Mouse (Mus musculus): ENCODE measurements around the gene Eipr1.

- TF ChIP-seq ZC3H11A (IDR thresholded peaks at IDR 0.05; ENCODE audit: borderline replicate concordance, low read depth, low read length) (no peak), ZNF384 (IDR thresholded peaks at IDR 0.05; ENCODE audit: low read depth, low read length) (no peak), CHD2 (IDR thresholded peaks at IDR 0.05; ENCODE audit: low read depth, low read length) (no peak)
Measured at GRCm38 (mm10) chr12:28829502-28829901, 77.9 kb downstream of the Eipr1 start.
